8 mouse cellular contexts compared by ENCODE assay signal in the genomic region with DNA sequence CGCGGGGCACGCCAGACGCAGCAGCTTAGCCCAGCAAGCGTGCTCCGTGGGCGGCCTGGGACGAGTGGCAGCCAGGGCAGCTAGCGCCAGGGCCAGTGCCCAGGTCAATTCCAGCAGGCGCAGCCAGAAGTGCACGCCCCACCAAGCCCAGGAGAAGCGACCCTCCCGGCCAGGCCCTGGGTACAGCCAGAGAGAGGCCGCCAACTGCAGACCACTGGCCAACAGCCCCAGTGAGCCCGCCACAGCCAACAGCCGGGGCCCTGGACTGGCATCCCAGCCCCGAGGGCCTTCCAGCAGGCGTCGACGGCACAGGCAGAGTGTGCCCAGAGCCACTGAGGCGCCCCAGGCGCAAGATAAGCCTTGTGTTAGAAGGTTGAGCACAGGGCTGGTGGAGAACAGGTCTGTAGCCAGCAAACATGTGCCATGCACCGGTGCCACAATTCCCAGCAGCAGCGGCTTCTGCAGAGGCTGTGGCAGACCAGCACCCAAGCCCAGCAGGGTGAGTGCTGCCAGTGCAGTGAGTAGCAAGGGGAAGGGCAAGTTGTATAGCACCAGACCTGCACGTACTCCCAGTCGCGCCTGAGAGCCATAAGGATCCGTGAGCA. TPM values are rescaled to one million over a fixed set of nuclear protein-coding genes. Genes with fewer than 3 reads are reported as not detected.
DNase-seq lines count a peak whose midpoint lies in the region; ATAC-seq lines count a peak whose summit lies in the region.

No protein-coding gene starts in this region.

- peaks cover 15% of the 10 kb centered on the region for H3K4me1 ChIP-seq in embryonic facial prominence, embryonic 13.5 days
- H3K4me1 ChIP-seq in hindbrain, embryonic 13.5 days (replicated peaks), result peaks cover 20% of the 10 kb centered on the region
- peaks cover 17% of the 10 kb centered on the region; the same call in 1 of the 2 replicates for H3K4me1 ChIP-seq in midbrain, embryonic 13.5 days (replicated peaks)

- WGBS in embryonic facial prominence, embryonic 13.5 days, result 49% methylated on average over 28 of the region's 28 CpGs
- 51% methylated on average over 28 of the region's 28 CpGs for WGBS in hindbrain, embryonic 13.5 days
- 61% methylated on average over 28 of the region's 28 CpGs for WGBS in midbrain, embryonic 13.5 days

- 0 out of 2 replicates have a peak overlapping the region, but pooled peaks have one; percentile 60 for H3K9ac ChIP-seq in embryonic facial prominence, embryonic 13.5 days
- peak overlapping the region; percentile 62 for H3K9ac ChIP-seq in hindbrain, embryonic 13.5 days
- H3K9ac ChIP-seq in midbrain, embryonic 13.5 days (replicated peaks), result 0 out of 2 replicates have a peak overlapping the region, but pooled peaks have one; percentile 1

- peaks cover 6% of the 10 kb centered on the region; the same call in 1 of the 2 replicates for H3K36me3 ChIP-seq in embryonic facial prominence, embryonic 13.5 days
- H3K36me3 ChIP-seq in hindbrain, embryonic 13.5 days, result peaks cover 41% of the 10 kb centered on the region
- H3K36me3 ChIP-seq in midbrain, embryonic 13.5 days, result peaks cover 33% of the 10 kb centered on the region

- H3K4me2 ChIP-seq in embryonic facial prominence, embryonic 13.5 days, result peak overlapping the region; percentile 60
- H3K4me2 ChIP-seq in hindbrain, embryonic 13.5 days, result peak overlapping the region; percentile 55
- H3K4me2 ChIP-seq in midbrain, embryonic 13.5 days (replicated peaks), result peak overlapping the region; percentile 58

- H3K27me3 ChIP-seq in embryonic facial prominence, embryonic 13.5 days, result peaks cover 27% of the 10 kb centered on the region
- peaks cover 19% of the 10 kb centered on the region for H3K27me3 ChIP-seq in hindbrain, embryonic 13.5 days
- peaks cover 18% of the 10 kb centered on the region for H3K27me3 ChIP-seq in midbrain, embryonic 13.5 days

- peak overlapping the region; percentile 41 for H3K4me3 ChIP-seq in embryonic facial prominence, embryonic 13.5 days
- peak overlapping the region; percentile 38; the same call in 1 of the 2 replicates for H3K4me3 ChIP-seq in hindbrain, embryonic 13.5 days
- peak overlapping the region; percentile 41 for H3K4me3 ChIP-seq in midbrain, embryonic 13.5 days (replicated peaks)

- ATAC-seq in embryonic facial prominence, embryonic 13.5 days (ENCODE audit: insufficient number of reproducible peaks, insufficient read depth, low FRiP score, low TSS enrichment, low read depth), result no peak
- ATAC-seq in hindbrain, embryonic 13.5 days (ENCODE audit: low FRiP score), result peak; percentile 17; the same call in 1 of the 2 replicates
- peak; percentile 22 for ATAC-seq in midbrain, embryonic 13.5 days
- no peak for ATAC-seq in frontal cortex, adult (ENCODE audit: low TSS enrichment)

- no peaks in the 10 kb centered on the region for H3K9me3 ChIP-seq in embryonic facial prominence, embryonic 13.5 days
- no peaks in the 10 kb centered on the region for H3K9me3 ChIP-seq in hindbrain, embryonic 13.5 days
- no peaks in the 10 kb centered on the region for H3K9me3 ChIP-seq in midbrain, embryonic 13.5 days

- H3K27ac ChIP-seq in embryonic facial prominence, embryonic 13.5 days, result no peak overlapping the region
- no peak overlapping the region for H3K27ac ChIP-seq in hindbrain, embryonic 13.5 days
- H3K27ac ChIP-seq in midbrain, embryonic 13.5 days, result no peak overlapping the region

- peak; percentile 17 to 34 for DNase-seq in kidney, postnatal 4 days
- no peak for DNase-seq in kidney, adult 18-20 months
- no peak for DNase-seq in cerebellum, adult 11-12 months
- DNase-seq in frontal cortex, postnatal 14 days (ENCODE audit: low spot score in 2 of 2), result no peak

RNA-seq across cellular contexts. Expression of a gene that starts 6.6 kb away (rescaled TPM):
- polyA plus RNA-seq in embryonic facial prominence, embryonic 13.5 days (2015; fragmentation: Nextera tagmentation; extraction: Ambion mirVana), result 2.3 and 2.6 TPM in 2 replicates
- polyA plus RNA-seq in hindbrain, embryonic 13.5 days (2015; fragmentation: Nextera tagmentation; extraction: Ambion mirVana), result 5.3 and 7.1 TPM in 2 replicates
- polyA plus RNA-seq in midbrain, embryonic 13.5 days (2015; fragmentation: Nextera tagmentation; extraction: Ambion mirVana), result 5.2 and 6.0 TPM in 2 replicates

RNA-seq across cellular contexts. Expression of a gene that starts 12.1 kb away (rescaled TPM):
- 13.9 and 14.6 TPM in 2 replicates for polyA plus RNA-seq in embryonic facial prominence, embryonic 13.5 days (2015; fragmentation: Nextera tagmentation; extraction: Ambion mirVana)
- polyA plus RNA-seq in hindbrain, embryonic 13.5 days (2015; fragmentation: Nextera tagmentation; extraction: Ambion mirVana), result 67.2 and 72.4 TPM in 2 replicates
- 49.4 and 56.5 TPM in 2 replicates for polyA plus RNA-seq in midbrain, embryonic 13.5 days (2015; fragmentation: Nextera tagmentation; extraction: Ambion mirVana)

RNA-seq across cellular contexts. Expression of a gene that starts 23.9 kb away (rescaled TPM):
- 7.0 and 7.9 TPM in 2 replicates for polyA plus RNA-seq in embryonic facial prominence, embryonic 13.5 days (2015; fragmentation: Nextera tagmentation; extraction: Ambion mirVana)
- 2.0 and 2.4 TPM in 2 replicates for polyA plus RNA-seq in hindbrain, embryonic 13.5 days (2015; fragmentation: Nextera tagmentation; extraction: Ambion mirVana)
- polyA plus RNA-seq in midbrain, embryonic 13.5 days (2015; fragmentation: Nextera tagmentation; extraction: Ambion mirVana), result 0.96 and 1.4 TPM in 2 replicates

RNA-seq across cellular contexts. Expression of a gene that starts 36.3 kb away (rescaled TPM):
- 95.2 and 96.1 TPM in 2 replicates for polyA plus RNA-seq in embryonic facial prominence, embryonic 13.5 days (2015; fragmentation: Nextera tagmentation; extraction: Ambion mirVana)
- polyA plus RNA-seq in hindbrain, embryonic 13.5 days (2015; fragmentation: Nextera tagmentation; extraction: Ambion mirVana), result 105 and 110 TPM in 2 replicates
- 95.3 and 99.6 TPM in 2 replicates for polyA plus RNA-seq in midbrain, embryonic 13.5 days (2015; fragmentation: Nextera tagmentation; extraction: Ambion mirVana)

RNA-seq across cellular contexts. Expression of a gene that starts 36.3 kb away (rescaled TPM):
- polyA plus RNA-seq in embryonic facial prominence, embryonic 13.5 days (2015; fragmentation: Nextera tagmentation; extraction: Ambion mirVana), result 13.6 and 14.4 TPM in 2 replicates
- polyA plus RNA-seq in hindbrain, embryonic 13.5 days (2015; fragmentation: Nextera tagmentation; extraction: Ambion mirVana), result 3.0 and 3.2 TPM in 2 replicates
- polyA plus RNA-seq in midbrain, embryonic 13.5 days (2015; fragmentation: Nextera tagmentation; extraction: Ambion mirVana), result 4.2 and 4.5 TPM in 2 replicates

Comparison
In these comparisons a context has a peak if more than half of its experiments do, and no peak if none do; other contexts are left out.
1. DNase-seq: peak in kidney, postnatal 4 days (2 of 2); none in kidney, adult 18-20 months (single experiment), cerebellum, adult 11-12 months (single experiment) and frontal cortex, postnatal 14 days (0 of 2).
2. ATAC-seq: peak in hindbrain, embryonic 13.5 days (single experiment) and midbrain, embryonic 13.5 days (single experiment); none in embryonic facial prominence, embryonic 13.5 days (single experiment) and frontal cortex, adult (single experiment).
3. H3K9ac ChIP-seq: peak in every context shown above with its lines; median percentile 62 in hindbrain, embryonic 13.5 days; 60 in embryonic facial prominence, embryonic 13.5 days; 1 in midbrain, embryonic 13.5 days.
4. Peak in every context shown above with its lines, with median percentiles within 50 percentile points of each other: H3K4me2 ChIP-seq and H3K4me3 ChIP-seq.